Mouse (Mus musculus) midbrain, embryonic 11.5 days (tissue): Measurements from ENCODE around the gene Dpf2. TPM values are rescaled to one million over a fixed set of nuclear protein-coding genes. Genes with fewer than 3 reads are reported as not detected.
A peak's percentile ranks its signal among the peaks of the same experiment; 100 is the strongest.

Experiments
- ATAC-seq: fragments of 200-750 bp; cut with Nextera tagmentation; 2 replicates; pipeline ENCODE4 v1.8.0; 2017; ENCODE audit warnings: moderate TSS enrichment, moderate library complexity; ENCODE audit not compliant: low FRiP score
- DNase-seq: peaks from one replicate; pipeline ENCODE4 v3.0.0; 2015; ENCODE audit warnings: low spot score; ENCODE audit errors: missing footprints
- H3K27ac ChIP-seq: fragments of 300-500 bp; sonication (generic); 2 replicates; pipeline ENCODE4 v1.5.1; 2014; ENCODE audit warnings: low read depth, low read length
- H3K27me3 ChIP-seq: fragments of 300-500 bp; sonication (generic); 2 replicates; pipeline ENCODE4 v1.6.1; 2014; ENCODE audit warnings: mild to moderate bottlenecking, low read length, moderate library complexity, mixed read lengths; ENCODE audit not compliant: control insufficient read depth, insufficient read depth
- H3K36me3 ChIP-seq: fragments of 300-500 bp; sonication (generic); 2 replicates; pipeline ENCODE4 v1.6.1; 2014; ENCODE audit warnings: mild to moderate bottlenecking, low read length, moderate library complexity, mixed read lengths; ENCODE audit not compliant: control insufficient read depth, insufficient read depth
- H3K4me1 ChIP-seq: fragments of 300-500 bp; sonication (generic); 2 replicates; pipeline ENCODE4 v1.6.1; 2014; ENCODE audit warnings: low read length; ENCODE audit not compliant: control insufficient read depth, insufficient read depth
- H3K4me2 ChIP-seq: fragments of 300-500 bp; sonication (generic); 2 replicates; pipeline ENCODE4 v1.6.1; 2014; ENCODE audit warnings: mild to moderate bottlenecking, moderate library complexity
- H3K4me3 ChIP-seq: fragments of 300-500 bp; sonication (generic); 2 replicates; pipeline ENCODE4 v1.5.1; 2014; ENCODE audit warnings: low read depth, low read length
- H3K9ac ChIP-seq: fragments of 300-500 bp; sonication (generic); 2 replicates; pipeline ENCODE4 v1.6.1; 2014; ENCODE audit warnings: low read length
- H3K9me3 ChIP-seq: fragments of 300-500 bp; sonication (generic); 2 replicates; pipeline ENCODE4 v1.6.1; 2016; ENCODE audit warnings: low read length; ENCODE audit not compliant: control insufficient read depth
- WGBS: fragments of 180-500 bp; shearing (Covaris S2); extraction: QIAGEN DNeasy Blood & Tissue Kit; methylation state at CpG from one replicate; pipeline ENCODE4 v1.1.7; 2014; 5-methylcytosine and 5-hydroxymethylcytosine counted together
- polyA plus RNA-seq: library from polyadenylated mRNA; unstranded; fragments of >200 nt; fragmentation: Nextera tagmentation; extraction: Ambion mirVana; gene quantifications from 2 replicates; pipeline ENCODE4 v1.2.1, GENCODE M21; 2014

Dpf2 gene
- polyA plus RNA-seq, 1 experiment from 2014 or later, result 203 TPM

GRCm38 (mm10) chr19:5849843-5850527, 62.8 kb downstream of the Dpf2 start:
- 0 out of 2 replicates have a peak, but pooled peaks have one; percentile 6 for ATAC-seq

GRCm38 (mm10) chr19:5848826-5849672, 63.8 kb downstream of the Dpf2 start:
- Histone ChIP-seq H3K4me1 (peaks cover 49% of the 10 kb centered on the region), H3K4me2 (no peak overlapping the region), H3K27me3 (no peaks in the 10 kb centered on the region), H3K27ac (peak overlapping the region; percentile 20; the same call in 1 of the 2 replicates), H3K9ac (no peak overlapping the region; the same call in none of the 2 replicates), H3K36me3 (peaks cover 6% of the 10 kb centered on the region; the same call in 1 of the 2 replicates), H3K4me3 (no peak overlapping the region), H3K9me3 (no peaks in the 10 kb centered on the region)
- no peak for DNase-seq
- no peak for ATAC-seq
- 42% methylated on average over 13 of the region's 13 CpGs for WGBS

More at GRCm38 (mm10) chr19:5849843-5850527, 62.8 kb downstream of the Dpf2 start:
- Histone ChIP-seq H3K27ac (no peak overlapping the region), H3K4me3 (no peak overlapping the region), H3K27me3 (no peaks in the 10 kb centered on the region), H3K9ac (no peak overlapping the region), H3K4me1 (peaks cover 45% of the 10 kb centered on the region), H3K4me2 (no peak overlapping the region), H3K36me3 (peaks cover 6% of the 10 kb centered on the region; the same call in 1 of the 2 replicates), H3K9me3 (no peaks in the 10 kb centered on the region)
- 31% methylated on average over 11 of the region's 11 CpGs for whole genome bisulfite sequencing
- peak; percentile 99 for DNase-seq

GRCm38 (mm10) chr19:5848032-5848825, 64.6 kb downstream of the Dpf2 start:
- H3K4me2 ChIP-seq, result peak overlapping the region; percentile 13; the same call in 1 of the 2 replicates
- H3K9me3 ChIP-seq, result no peaks in the 10 kb centered on the region
- DNase-seq (no peak), ATAC-seq (no peak)
- H3K27ac ChIP-seq, result peak overlapping the region; percentile 20; the same call in 1 of the 2 replicates
- peaks cover 6% of the 10 kb centered on the region; the same call in 1 of the 2 replicates for H3K36me3 ChIP-seq
- peaks cover 52% of the 10 kb centered on the region for H3K4me1 ChIP-seq
- H3K9ac ChIP-seq, result peak overlapping the region; percentile 65
- H3K27me3 ChIP-seq, result no peaks in the 10 kb centered on the region
- no peak overlapping the region for H3K4me3 ChIP-seq
- WGBS, result 65% methylated on average over 14 of the region's 14 CpGs

- Histone ChIP-seq H3K4me2 (peak overlapping the region; percentile 57), H3K27me3 (no peaks in the 10 kb centered on the region), H3K9me3 (no peaks in the 10 kb centered on the region), H3K4me1 (peaks cover 61% of the 10 kb centered on the region), H3K27ac (peak overlapping the region; percentile 97), H3K36me3 (peaks cover 5% of the 10 kb centered on the region; the same call in 1 of the 2 replicates), H3K9ac (peak overlapping the region; percentile 65), H3K4me3 (no peak overlapping the region)
- ATAC-seq, result no peak
- DNase-seq, result no peak
- 60% methylated on average over 4 of the region's 4 CpGs for WGBS
Observed at GRCm38 (mm10) chr19:5847306-5847796, 65.5 kb downstream of the Dpf2 start.

- peak; percentile 85 for ATAC-seq
Observed at GRCm38 (mm10) chr19:5846557-5847305, 66.1 kb downstream of the Dpf2 start.

More at GRCm38 (mm10) chr19:5846557-5847305, 66.1 kb downstream of the Dpf2 start:
- peak overlapping the region; percentile 57 for H3K4me2 ChIP-seq
- H3K9ac ChIP-seq, result peak overlapping the region; percentile 65
- H3K36me3 ChIP-seq, result no peaks in the 10 kb centered on the region
- H3K27ac ChIP-seq, result peak overlapping the region; percentile 97
- H3K9me3 ChIP-seq, result no peaks in the 10 kb centered on the region
- H3K27me3 ChIP-seq, result no peaks in the 10 kb centered on the region
- WGBS, result 9% methylated on average over 16 of the region's 16 CpGs
- peak overlapping the region; percentile 27 for H3K4me3 ChIP-seq
- DNase-seq, result peak; percentile 96
- H3K4me1 ChIP-seq, result peaks cover 67% of the 10 kb centered on the region

Other genes with a start within 250 kb of the Dpf2 start
- 8.8 and 10.9 TPM in 2 replicates for gene Sipa1, start 249.3 kb downstream of the Dpf2 start, polyA plus RNA-seq
- gene Map3k11, start 224.3 kb downstream of the Dpf2 start, polyA plus RNA-seq, result 14.0 and 17.3 TPM in 2 replicates
- 18.6 and 23.1 TPM in 2 replicates for gene Pcnx3, start 224.1 kb downstream of the Dpf2 start, polyA plus RNA-seq
- not detected in 2 replicates for gene Kcnk7, start 208.6 kb downstream of the Dpf2 start, polyA plus RNA-seq
- 5.3 and 5.4 TPM in 2 replicates for gene Ehbp1l1, start 186.7 kb downstream of the Dpf2 start, polyA plus RNA-seq
- gene Fam89b, start 183.4 kb downstream of the Dpf2 start, polyA plus RNA-seq, result 157 and 158 TPM in 2 replicates
- gene Ltbp3, start 172.1 kb downstream of the Dpf2 start, polyA plus RNA-seq, result 4.8 and 6.0 TPM in 2 replicates
- 48.2 and 58.6 TPM in 2 replicates for gene Scyl1, start 141.6 kb downstream of the Dpf2 start, polyA plus RNA-seq
- 11.5 and 14.0 TPM in 2 replicates for gene Frmd8, start 37.7 kb downstream of the Dpf2 start, polyA plus RNA-seq
- gene Slc25a45, start 35.2 kb downstream of the Dpf2 start, polyA plus RNA-seq, result 1.1 and 1.8 TPM in 2 replicates
- gene Tigd3, start 18.9 kb downstream of the Dpf2 start, polyA plus RNA-seq, result 7.3 and 8.3 TPM in 2 replicates
- gene Cdc42ep2, start 11.8 kb upstream of the Dpf2 start, polyA plus RNA-seq, result 2.2 and 2.5 TPM in 2 replicates
- gene Pola2, start 51.2 kb upstream of the Dpf2 start, polyA plus RNA-seq, result 74.4 and 82.7 TPM in 2 replicates
- not detected in 2 replicates for gene Slc22a20, start 73.1 kb upstream of the Dpf2 start, polyA plus RNA-seq
- gene Capn1, start 102.9 kb upstream of the Dpf2 start, polyA plus RNA-seq, result 3.9 and 4.0 TPM in 2 replicates
- 18.6 and 23.1 TPM in 2 replicates for gene Syvn1, start 133.6 kb upstream of the Dpf2 start, polyA plus RNA-seq
- 88.0 and 92.5 TPM in 2 replicates for gene Mrpl49, start 144.8 kb upstream of the Dpf2 start, polyA plus RNA-seq
- gene Fau, start 144.8 kb upstream of the Dpf2 start, polyA plus RNA-seq, result 717 and 781 TPM in 2 replicates
- 39.5 and 40.0 TPM in 2 replicates for gene Znhit2, start 148.2 kb upstream of the Dpf2 start, polyA plus RNA-seq
- 35.7 and 39.6 TPM in 2 replicates for gene Tm7sf2, start 155.4 kb upstream of the Dpf2 start, polyA plus RNA-seq
- 37.4 and 48.3 TPM in 2 replicates for gene Vps51, start 164.2 kb upstream of the Dpf2 start, polyA plus RNA-seq
- gene Tmem262, start 167.0 kb upstream of the Dpf2 start, polyA plus RNA-seq, result not detected in 2 replicates
- 2.0 and 2.2 TPM in 2 replicates for gene Gm28374, start 169.2 kb upstream of the Dpf2 start, polyA plus RNA-seq
- gene Zfpl1, start 171.9 kb upstream of the Dpf2 start, polyA plus RNA-seq, result 63.4 and 63.5 TPM in 2 replicates
- 61.2 and 66.3 TPM in 2 replicates for gene Cdca5, start 172.0 kb upstream of the Dpf2 start, polyA plus RNA-seq
- gene AC131692.1, start 181.4 kb upstream of the Dpf2 start, polyA plus RNA-seq, result 0.27 and 0.40 TPM in 2 replicates
- 0.37 and 0.46 TPM in 2 replicates for gene Naaladl1, start 192.8 kb upstream of the Dpf2 start, polyA plus RNA-seq
- 55.3 and 60.0 TPM in 2 replicates for gene Sac3d1, start 205.6 kb upstream of the Dpf2 start, polyA plus RNA-seq
- gene Snx15, start 215.3 kb upstream of the Dpf2 start, polyA plus RNA-seq, result 23.8 and 26.1 TPM in 2 replicates
- not detected in 2 replicates for gene Batf2, start 228.0 kb upstream of the Dpf2 start, polyA plus RNA-seq
- gene Arl2, start 228.5 kb upstream of the Dpf2 start, polyA plus RNA-seq, result 75.6 and 86.1 TPM in 2 replicates